Mouse (Mus musculus) brown adipose tissue, adult 24 weeks (tissue): Measurements from ENCODE around the gene Rad51b. TPM values are rescaled to one million over a fixed set of nuclear protein-coding genes. Genes with fewer than 3 reads are reported as not detected.

ENCODE experiments used
- H3K27ac ChIP-seq: fragments of 200-500 bp; replicated peaks from 2 replicates; pipeline ENCODE4 v1.5.1; 2012; ENCODE audit warnings: low read depth, mild to moderate bottlenecking, low read length
- H3K4me1 ChIP-seq: fragments of 200-500 bp; 2 replicates; pipeline ENCODE4 v1.6.1; 2012; ENCODE audit warnings: low read length, mixed read lengths; ENCODE audit not compliant: control insufficient read depth, insufficient read depth, insufficient read length
- H3K4me3 ChIP-seq: fragments of 200-500 bp; 2 replicates; pipeline ENCODE4 v1.5.1; 2012; ENCODE audit warnings: low read depth, mild to moderate bottlenecking, low read length, moderate library complexity; ENCODE audit not compliant: insufficient read depth
- polyA plus RNA-seq: library from polyadenylated mRNA; stranded (reverse); fragments of >200 nt; gene quantifications from 2 replicates; pipeline ENCODE4 v1.2.4, GENCODE M21; 2012; ENCODE audit not compliant: missing spikeins, insufficient read depth, insufficient read length

The Rad51b gene
- polyA plus RNA-seq, 1 experiment = 0.75 TPM

DNA sequence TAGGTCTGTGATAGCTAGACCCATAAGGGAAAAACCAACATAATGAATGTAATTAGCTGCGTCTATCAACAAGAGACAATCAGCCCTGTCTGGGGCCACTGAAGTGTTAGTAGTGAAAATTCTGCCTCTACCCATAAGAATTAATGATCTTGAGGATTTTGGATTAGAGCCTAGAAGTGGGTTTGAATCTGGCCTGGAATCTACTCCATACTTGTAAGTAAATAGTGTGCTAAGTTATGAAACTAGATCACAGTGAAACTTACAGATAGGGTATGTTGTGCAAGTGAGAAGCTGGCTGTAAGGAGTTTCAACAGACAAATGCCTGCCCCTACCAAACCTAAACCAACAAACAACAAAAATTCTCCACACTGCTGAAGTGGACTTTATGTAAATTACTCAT, 83.1 kb downstream of the Rad51b start:
- H3K4me3 ChIP-seq = no peak overlapping the region
- H3K4me1 ChIP-seq = no peaks in the 10 kb centered on the region
- H3K27ac ChIP-seq = no peak overlapping the region

DNA sequence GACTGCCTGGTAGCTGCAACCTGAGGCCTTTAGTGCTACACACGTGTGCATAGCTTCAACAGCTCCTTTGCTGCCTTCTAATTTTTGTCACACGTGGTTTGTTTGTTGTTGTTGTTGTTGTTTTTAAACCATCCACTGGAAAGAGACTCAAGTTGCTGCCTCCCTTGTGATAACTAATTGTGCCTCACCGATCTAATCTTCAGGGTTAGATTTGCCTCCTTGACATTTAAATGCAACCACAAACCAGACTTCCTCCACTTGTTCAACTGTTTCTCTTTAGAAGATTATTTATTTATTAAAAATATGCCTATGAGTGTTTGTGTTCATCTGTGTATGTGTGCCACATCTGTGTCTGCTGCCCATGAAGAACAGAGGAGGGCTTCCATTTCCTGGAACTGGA, 84.4 kb downstream of the Rad51b start:
- Histone ChIP-seq H3K27ac (no peak overlapping the region), H3K4me3 (no peak overlapping the region), H3K4me1 (no peaks in the 10 kb centered on the region)

DNA sequence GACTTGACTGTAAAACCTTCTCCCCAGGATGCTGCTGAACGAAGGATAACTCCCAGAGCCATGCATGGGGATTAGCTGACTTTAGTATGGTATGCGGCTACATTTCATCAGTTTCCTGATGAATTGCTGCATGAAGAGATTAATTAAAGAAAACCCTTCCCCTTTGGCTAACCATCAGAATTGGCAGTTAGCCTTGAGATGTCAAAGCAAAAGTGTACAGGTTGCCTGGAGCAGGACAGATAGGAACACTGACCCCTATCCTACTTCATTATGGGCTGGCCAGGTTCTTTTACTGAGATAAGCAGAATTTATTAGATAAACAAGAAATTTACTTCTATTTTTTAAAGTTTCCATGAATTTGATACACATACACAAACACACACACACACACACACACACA, 85.3 kb downstream of the Rad51b start:
- Histone ChIP-seq H3K27ac (no peak overlapping the region), H3K4me1 (no peaks in the 10 kb centered on the region), H3K4me3 (no peak overlapping the region)

DNA sequence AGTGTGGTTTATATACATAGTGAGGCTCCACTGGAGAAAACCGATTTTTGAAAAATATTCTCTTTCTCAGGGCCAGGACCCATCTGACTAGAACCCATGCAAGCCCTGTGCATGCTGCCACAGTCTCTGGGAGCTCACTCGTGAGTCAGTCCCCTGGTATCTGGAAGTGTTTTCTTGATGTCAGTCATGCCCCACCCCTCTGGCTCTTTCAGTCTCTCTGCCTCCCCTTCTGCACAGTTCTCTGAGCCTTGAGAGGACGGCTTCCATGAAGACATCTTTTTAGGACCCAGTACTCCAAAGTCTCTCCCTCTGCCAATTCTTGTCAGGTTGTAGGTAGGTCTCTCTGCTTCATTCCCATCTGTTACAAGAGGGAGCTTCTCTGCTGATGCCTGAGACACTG, 86.5 kb downstream of the Rad51b start:
- H3K4me1 ChIP-seq = no peaks in the 10 kb centered on the region
- H3K27ac ChIP-seq = no peak overlapping the region
- H3K4me3 ChIP-seq = no peak overlapping the region

DNA sequence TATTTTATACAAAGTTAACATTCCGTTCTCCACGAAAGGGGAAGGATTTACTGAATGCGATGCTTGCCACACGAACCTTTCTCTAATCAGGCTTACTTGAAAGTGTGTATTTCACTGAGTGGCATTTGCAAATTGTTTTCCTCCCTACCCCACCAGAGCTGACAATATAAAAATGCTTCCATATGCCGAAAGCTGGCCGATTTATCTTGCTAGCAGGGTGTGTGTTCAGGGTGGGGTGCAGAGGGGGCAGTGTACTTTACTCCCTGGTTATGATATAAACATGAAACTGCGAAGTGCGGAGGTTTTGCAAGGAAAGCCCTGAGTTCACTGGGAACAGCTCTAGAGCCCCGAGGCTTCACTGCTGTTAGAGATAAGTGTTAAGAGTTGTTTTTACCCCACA, 87.7 kb downstream of the Rad51b start:
- Histone ChIP-seq H3K4me1 (no peaks in the 10 kb centered on the region), H3K4me3 (no peak overlapping the region), H3K27ac (no peak overlapping the region)

DNA sequence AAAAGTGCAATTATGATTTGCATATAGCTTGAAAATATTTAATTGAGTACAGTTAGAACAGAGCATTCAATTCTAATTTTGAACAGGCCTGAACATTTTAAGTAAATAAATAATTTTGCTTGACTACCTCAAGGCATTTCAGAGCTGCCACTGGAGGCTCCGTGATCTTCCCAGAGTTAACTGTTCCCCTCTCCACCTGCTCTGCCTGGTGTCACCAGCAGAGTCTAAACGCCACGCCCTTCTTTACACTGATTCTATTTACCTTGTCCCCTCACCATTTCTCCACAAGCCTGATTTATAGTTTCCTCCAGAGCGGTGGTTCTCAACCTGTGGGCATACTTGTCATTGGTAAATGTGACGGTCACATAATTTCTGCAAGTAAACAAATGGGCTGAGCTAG, 88.1 kb downstream of the Rad51b start:
- H3K4me3 ChIP-seq = no peak overlapping the region
- no peaks in the 10 kb centered on the region for H3K4me1 ChIP-seq
- H3K27ac ChIP-seq = no peak overlapping the region

DNA sequence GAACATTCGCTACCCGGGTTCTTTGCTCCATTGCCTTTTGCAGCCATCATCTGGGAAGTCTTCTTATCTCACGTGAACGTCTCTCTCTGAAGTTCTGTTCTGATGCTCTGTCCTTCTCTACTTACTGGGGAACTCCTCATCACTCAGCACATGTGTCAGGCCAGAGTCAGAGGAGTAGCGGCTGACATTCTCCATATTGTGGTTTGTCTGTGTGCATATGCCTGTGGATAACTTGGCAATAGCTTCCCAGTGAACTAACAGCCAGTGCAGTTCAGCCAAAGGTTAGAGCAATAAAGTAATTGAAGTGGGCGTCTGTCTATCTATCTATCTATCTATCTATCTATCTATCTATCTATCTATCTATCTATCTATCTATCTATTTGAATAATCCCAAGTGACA, 90.8 kb downstream of the Rad51b start:
- no peaks in the 10 kb centered on the region for H3K4me1 ChIP-seq
- H3K27ac ChIP-seq = no peak overlapping the region
- H3K4me3 ChIP-seq = no peak overlapping the region

DNA sequence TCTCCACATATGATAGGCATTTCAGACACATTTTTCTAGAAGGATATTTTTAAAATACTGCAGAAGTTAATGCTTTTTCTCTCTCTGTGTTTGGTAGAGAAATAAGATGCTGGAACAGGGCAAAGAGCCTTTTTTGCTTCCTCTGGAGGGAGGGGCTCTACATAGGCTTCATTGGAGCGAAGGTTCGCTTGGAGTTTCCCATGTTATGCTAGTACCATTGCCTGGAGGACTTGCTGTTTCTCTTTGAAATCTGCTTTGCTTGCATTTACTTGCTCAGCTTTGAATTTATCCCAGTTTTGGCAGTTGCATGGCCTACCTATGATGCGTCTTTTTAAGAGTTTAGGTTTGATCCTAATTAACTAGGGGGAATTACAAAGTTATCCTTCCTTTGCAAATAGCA, 92.2 kb downstream of the Rad51b start:
- Histone ChIP-seq H3K4me3 (no peak overlapping the region), H3K27ac (no peak overlapping the region), H3K4me1 (no peaks in the 10 kb centered on the region)

DNA sequence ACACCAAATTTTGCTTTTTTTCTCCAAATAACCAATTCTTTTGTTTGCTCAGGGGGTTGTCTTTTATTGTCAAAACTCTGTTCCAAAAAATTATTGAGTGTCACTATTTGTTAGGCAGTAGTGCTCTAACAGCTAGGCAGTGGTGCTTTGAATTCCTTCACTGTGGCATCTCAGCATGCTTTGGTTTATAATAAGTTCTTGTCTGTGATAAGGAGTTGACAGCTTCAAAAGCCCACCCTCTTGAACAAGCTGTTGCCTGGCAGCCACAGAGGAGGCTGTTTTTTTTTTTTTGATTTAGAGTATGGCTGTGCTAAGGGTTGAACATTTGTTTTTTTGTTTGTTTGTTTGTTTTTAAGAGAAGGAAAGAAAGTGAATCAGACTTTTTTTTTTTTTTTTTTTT, 92.9 kb downstream of the Rad51b start:
- Histone ChIP-seq H3K4me3 (no peak overlapping the region), H3K4me1 (no peaks in the 10 kb centered on the region), H3K27ac (no peak overlapping the region)

DNA sequence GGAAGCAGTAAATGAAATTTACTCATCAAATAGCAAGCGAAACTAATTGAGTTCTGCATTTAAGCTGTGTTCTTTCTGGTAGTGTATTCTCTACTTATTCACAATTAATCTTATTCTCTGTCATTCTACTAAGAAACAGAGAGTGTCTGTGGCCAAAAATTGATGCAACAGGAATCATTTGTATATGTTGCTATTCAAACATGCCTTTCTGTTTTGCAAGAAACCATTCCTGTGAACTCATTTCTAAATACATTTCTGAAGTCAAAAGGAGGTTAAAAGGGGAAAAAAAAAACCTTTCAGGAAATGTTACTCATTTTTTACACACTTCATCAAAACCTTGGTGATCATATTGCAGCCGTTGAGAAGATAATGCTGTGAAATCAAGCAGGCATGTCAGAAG, 96.6 kb downstream of the Rad51b start:
- H3K4me1 ChIP-seq = no peaks in the 10 kb centered on the region
- no peak overlapping the region for H3K4me3 ChIP-seq
- no peak overlapping the region for H3K27ac ChIP-seq

DNA sequence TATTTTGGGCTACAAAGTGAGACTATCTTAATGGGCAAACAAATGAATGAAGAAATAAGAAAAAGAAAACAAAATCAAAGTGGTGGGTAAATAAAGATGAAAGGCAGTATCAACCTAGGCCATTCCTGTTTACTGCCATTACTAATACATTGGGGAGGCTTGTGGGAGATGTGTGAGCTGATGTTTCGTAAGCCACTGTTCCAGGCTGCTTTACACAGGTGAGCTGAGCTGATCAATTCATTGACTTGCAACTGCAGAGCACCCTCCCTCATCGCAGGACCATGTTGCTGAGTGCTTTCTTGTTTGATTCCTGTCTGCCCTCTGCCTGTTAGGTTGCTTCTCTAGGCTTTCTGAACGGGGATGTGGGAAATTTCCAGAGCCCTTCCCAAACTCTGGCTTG, 106.9 kb downstream of the Rad51b start:
- no peak overlapping the region for H3K4me3 ChIP-seq
- H3K27ac ChIP-seq = no peak overlapping the region
- H3K4me1 ChIP-seq = no peaks in the 10 kb centered on the region

DNA sequence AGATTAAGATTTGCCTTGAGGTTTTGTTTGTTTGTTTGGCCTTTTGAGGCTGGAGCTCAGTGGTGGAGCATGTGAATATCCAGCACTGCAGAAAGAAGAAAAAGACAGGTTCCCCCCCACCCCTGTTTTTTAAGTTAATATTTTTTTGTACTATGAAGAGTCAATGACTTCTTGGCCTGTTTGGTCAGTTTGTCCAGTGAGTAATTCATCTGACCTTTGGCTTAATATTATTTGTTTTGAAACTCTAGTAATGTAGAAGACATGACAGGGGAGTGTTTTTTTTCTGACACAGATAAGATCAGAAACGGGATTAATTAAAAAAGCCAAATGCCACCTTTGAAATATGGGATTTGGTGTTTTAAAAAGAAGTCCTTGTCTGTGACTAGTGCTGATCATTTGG, 107.4 kb downstream of the Rad51b start:
- Histone ChIP-seq H3K4me1 (no peaks in the 10 kb centered on the region), H3K27ac (no peak overlapping the region), H3K4me3 (no peak overlapping the region)

DNA sequence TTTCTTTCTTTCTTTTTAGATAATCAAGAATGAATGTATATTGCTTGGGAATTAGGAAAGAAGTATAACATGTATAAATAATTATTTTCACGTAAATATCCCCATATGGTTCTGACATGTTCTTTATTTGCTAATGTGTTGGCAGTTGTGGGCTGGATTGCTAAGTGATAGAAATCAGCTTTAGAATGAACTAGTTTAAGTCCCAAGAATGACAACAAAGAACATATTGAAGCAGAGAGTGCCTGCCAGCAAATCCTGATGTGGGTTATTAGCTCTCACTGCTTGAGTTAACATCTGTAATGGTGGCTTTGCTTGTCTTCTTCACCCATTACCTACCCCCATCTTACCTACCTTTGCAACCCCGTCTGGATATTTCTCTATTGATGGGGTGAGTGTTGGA, 111.6 kb downstream of the Rad51b start:
- Histone ChIP-seq H3K4me3 (no peak overlapping the region), H3K4me1 (no peaks in the 10 kb centered on the region), H3K27ac (no peak overlapping the region)

DNA sequence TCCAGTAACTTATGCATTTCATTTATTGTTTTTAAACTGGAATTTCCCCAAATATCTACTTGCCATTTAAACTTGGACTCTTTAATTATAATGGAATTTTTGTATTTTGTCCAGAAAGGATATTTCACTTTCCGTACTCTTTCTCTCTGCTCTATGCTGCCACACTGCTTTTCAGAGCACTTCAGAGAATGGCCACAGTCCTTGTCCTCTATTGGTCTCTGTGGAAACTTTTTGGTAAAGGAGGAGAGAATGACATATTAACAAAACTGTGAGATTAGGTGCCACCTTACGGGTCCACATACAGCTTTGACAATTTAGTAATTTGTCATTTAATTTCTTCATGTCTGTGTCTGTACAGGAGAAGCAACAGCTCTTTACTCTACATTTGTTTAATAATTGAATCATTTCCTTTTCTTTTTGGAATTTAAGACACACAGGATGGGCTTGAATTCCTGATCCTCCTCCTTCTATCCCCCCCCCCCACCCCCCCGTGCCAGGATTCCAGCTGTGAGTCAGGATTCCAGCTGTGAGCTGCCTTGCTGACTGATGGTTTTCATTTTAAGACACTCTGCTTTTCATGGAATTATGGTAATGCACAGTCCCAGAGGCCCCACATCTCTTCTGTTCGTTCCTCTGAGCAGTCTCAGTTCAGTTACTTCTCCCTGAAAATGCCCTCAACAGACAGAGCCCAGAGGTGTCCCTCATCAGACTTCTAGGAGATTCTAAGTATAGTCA, 112.2 kb downstream of the Rad51b start:
- Histone ChIP-seq H3K4me3 (no peak overlapping the region), H3K27ac (no peak overlapping the region)

DNA sequence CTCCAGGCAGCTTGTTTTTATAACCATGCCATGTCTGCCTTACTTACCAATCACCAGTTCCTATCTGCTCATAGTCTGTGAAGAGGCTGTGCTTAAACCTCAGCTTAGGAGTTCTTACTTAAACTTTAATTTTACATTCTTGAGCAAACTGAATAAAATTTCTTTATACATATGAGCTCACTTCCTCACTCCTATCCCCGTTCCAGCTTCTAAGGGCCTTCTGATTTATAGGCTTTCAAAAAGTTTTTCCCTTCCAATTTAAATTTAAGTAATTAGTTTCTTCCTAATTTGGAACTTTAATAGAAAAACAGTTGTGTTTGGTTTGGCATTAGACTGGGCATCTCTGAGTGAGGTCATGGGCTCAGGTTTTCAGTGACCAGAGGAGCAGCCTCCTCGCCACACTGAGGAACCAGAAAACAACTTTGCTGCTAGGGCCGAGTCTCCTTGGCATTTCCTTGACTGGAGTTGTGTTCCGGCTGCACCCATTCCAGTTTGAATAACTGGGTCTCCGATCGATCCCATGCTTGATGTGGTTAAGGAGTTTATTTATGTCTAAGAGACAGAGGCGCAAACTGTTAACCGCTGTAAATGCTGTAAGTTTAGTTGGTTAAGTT, 115.9 kb downstream of the Rad51b start:
- H3K4me3 ChIP-seq = no peak overlapping the region
- no peak overlapping the region for H3K27ac ChIP-seq
- H3K4me1 ChIP-seq = no peaks in the 10 kb centered on the region

More for the DNA sequence above, 112.2 kb downstream of the Rad51b start:
- H3K4me1 ChIP-seq = no peaks in the 10 kb centered on the region

DNA sequence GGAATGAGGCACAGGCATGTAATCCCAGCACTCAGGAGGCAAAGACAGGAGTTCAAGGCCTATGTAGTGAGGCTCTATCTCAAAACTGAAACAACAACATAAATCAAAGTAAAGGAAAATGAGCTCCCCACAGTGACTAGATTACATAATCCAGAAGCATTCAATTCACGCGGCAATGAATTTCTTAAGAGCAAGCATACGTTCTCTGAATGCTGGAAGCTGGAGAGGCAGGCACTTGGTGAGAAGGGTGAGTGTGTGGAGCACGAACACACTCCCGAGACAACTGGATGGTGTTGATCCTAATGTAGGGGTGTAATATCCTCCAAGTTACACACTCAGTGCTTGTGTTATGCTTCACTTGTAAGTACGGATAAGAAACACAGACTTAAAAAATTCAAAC, 120.3 kb downstream of the Rad51b start:
- no peak overlapping the region for H3K27ac ChIP-seq
- no peak overlapping the region for H3K4me3 ChIP-seq
- H3K4me1 ChIP-seq = no peaks in the 10 kb centered on the region
